Mouse (Mus musculus) MEL (cell line): Measurements from ENCODE around the gene Adipor2. TPM values are rescaled to one million over a fixed set of nuclear protein-coding genes. Genes with fewer than 3 reads are reported as not detected.

Experiments
- DNase-seq: peaks from one replicate; pipeline ENCODE4 v3.0.0; 2011; ENCODE audit warnings: low read depth, low spot score
- H3K27ac ChIP-seq: 2 replicates; pipeline ENCODE4 v1.5.1; 2012; ENCODE audit warnings: low read depth, mild to moderate bottlenecking, control low read depth, low read length, moderate library complexity; ENCODE audit not compliant: control insufficient read depth
- H3K27me3 ChIP-seq, 2 experiments: fragments of 150-350 bp in 1 of 2; sonication (generic) in 1 of 2; 2 replicates each; pipeline ENCODE4 v1.6.1; 2012; ENCODE audit warnings: low read length in 2 of 2, mild to moderate bottlenecking in 2 of 2, improper control_type of control experiment in 1 of 2, moderate library complexity in 1 of 2; ENCODE audit not compliant: insufficient read depth in 2 of 2, control insufficient read depth in 1 of 2
- H3K36me3 ChIP-seq, 2 experiments: 2 replicates each; pipeline ENCODE4 v1.6.1; 2012 to 2014; ENCODE audit warnings: low read length in 2 of 2, improper control_type of control experiment in 1 of 2, inconsistent platforms in 1 of 2, mild to moderate bottlenecking in 1 of 2; ENCODE audit not compliant: insufficient read depth in 2 of 2, control insufficient read depth in 1 of 2
- H3K4me1 ChIP-seq, 2 experiments: fragments of 150-350 bp in 1 of 2; sonication (generic) in 1 of 2; 2 replicates each; pipeline ENCODE4 v1.6.1; 2012; ENCODE audit warnings: low read length in 2 of 2, improper control_type of control experiment in 1 of 2, mild to moderate bottlenecking in 1 of 2; ENCODE audit not compliant: insufficient read depth in 2 of 2, control insufficient read depth in 1 of 2
- H3K4me3 ChIP-seq, 2 experiments: fragments of 150-350 bp in 1 of 2; sonication (generic) in 1 of 2; 2 replicates each; pipeline ENCODE4 v1.5.1; 2012; ENCODE audit warnings: low read depth in 2 of 2, low read length in 2 of 2, mild to moderate bottlenecking in 2 of 2, moderate library complexity in 2 of 2, control low read depth in 1 of 2, improper control_type of control experiment in 1 of 2; ENCODE audit not compliant: control insufficient read depth in 1 of 2, insufficient read depth in 1 of 2
- H3K79me2 ChIP-seq: 2 replicates; pipeline ENCODE4 v1.6.1; 2012; ENCODE audit warnings: mild to moderate bottlenecking, low read length, moderate library complexity; ENCODE audit not compliant: control insufficient read depth, poor library complexity, insufficient read depth
- H3K9ac ChIP-seq: 2 replicates; pipeline ENCODE4 v1.6.1; 2012; ENCODE audit warnings: low read depth, mild to moderate bottlenecking, control low read depth, low read length, moderate library complexity; ENCODE audit not compliant: control insufficient read depth, poor library complexity, severe bottlenecking
- H3K9me3 ChIP-seq: fragments of 150-350 bp; sonication (generic); replicated peaks from 2 replicates; pipeline ENCODE4 v1.6.1; 2012; ENCODE audit warnings: mild to moderate bottlenecking, low read length, improper control_type of control experiment, moderate library complexity; ENCODE audit not compliant: insufficient read depth
- CHD1 ChIP-seq: IDR thresholded peaks from 2 replicates; pipeline ENCODE4 v1.6.1; 2012; ENCODE audit warnings: low read depth, mild to moderate bottlenecking, inconsistent platforms, low read length, improper control_type of control experiment
- CHD2 ChIP-seq: IDR thresholded peaks from 2 replicates; pipeline ENCODE4 v1.6.1; 2011; ENCODE audit warnings: low read length, improper control_type of control experiment
- CTCF ChIP-seq, 3 experiments: IDR thresholded peaks in 2 of 3; conservative IDR thresholded peaks in 1 of 3; 2 replicates each; pipeline ENCODE4 v1.5.1; 2011 to 2012; ENCODE audit warnings: low read length in 3 of 3, low read depth in 2 of 3, mild to moderate bottlenecking in 2 of 3, improper control_type of control experiment in 1 of 3, inconsistent platforms in 1 of 3, mixed read lengths in 1 of 3, moderate library complexity in 1 of 3; ENCODE audit not compliant: control insufficient read depth in 1 of 3, insufficient read depth in 1 of 3, poor library complexity in 1 of 3, severe bottlenecking in 1 of 3
- ELF1 ChIP-seq: IDR thresholded peaks from 2 replicates; pipeline ENCODE4 v1.6.1; 2014; ENCODE audit warnings: low read depth, mild to moderate bottlenecking, inconsistent platforms, low read length, improper control_type of control experiment, moderate library complexity
- EP300 ChIP-seq, 2 experiments: IDR thresholded peaks; 2 replicates each; pipeline ENCODE4 v1.6.1; 2011; ENCODE audit warnings: improper control_type of control experiment in 2 of 2, low read length in 2 of 2, low read depth in 1 of 2, mild to moderate bottlenecking in 1 of 2
- ETS1 ChIP-seq: IDR thresholded peaks from 2 replicates; pipeline ENCODE4 v1.6.1; 2012; ENCODE audit warnings: low read depth, mild to moderate bottlenecking, inconsistent platforms, low read length, improper control_type of control experiment, moderate library complexity
- GABPA ChIP-seq: IDR thresholded peaks from 2 replicates; pipeline ENCODE4 v1.6.1; 2012; ENCODE audit warnings: low read depth, mild to moderate bottlenecking, inconsistent platforms, low read length, improper control_type of control experiment, moderate library complexity
- HCFC1 ChIP-seq: IDR thresholded peaks from 2 replicates; pipeline ENCODE4 v1.6.1; 2012; ENCODE audit warnings: low read depth, mild to moderate bottlenecking, inconsistent platforms, low read length, improper control_type of control experiment, moderate library complexity
- KAT2A ChIP-seq: conservative IDR thresholded peaks from 2 replicates; pipeline ENCODE4 v1.6.1; 2012; ENCODE audit warnings: low read depth, low read length, improper control_type of control experiment, inconsistent platforms
- MAX ChIP-seq: IDR thresholded peaks from 2 replicates; pipeline ENCODE4 v1.6.1; 2011; ENCODE audit warnings: low read length, improper control_type of control experiment
- MAZ ChIP-seq: IDR thresholded peaks from 2 replicates; pipeline ENCODE4 v1.6.1; 2012; ENCODE audit warnings: low read depth, mild to moderate bottlenecking, inconsistent platforms, low read length, improper control_type of control experiment
- MXI1 ChIP-seq: IDR thresholded peaks from 2 replicates; pipeline ENCODE4 v1.6.1; 2011; ENCODE audit warnings: mild to moderate bottlenecking, low read depth, low read length, improper control_type of control experiment
- MYB ChIP-seq: IDR thresholded peaks from 2 replicates; pipeline ENCODE4 v1.6.1; 2011; ENCODE audit warnings: mild to moderate bottlenecking, low read depth, low read length, improper control_type of control experiment
- NRF1 ChIP-seq: IDR thresholded peaks from 2 replicates; pipeline ENCODE4 v1.6.1; 2014; ENCODE audit warnings: low read depth, mild to moderate bottlenecking, inconsistent platforms, low read length, improper control_type of control experiment, moderate library complexity; ENCODE audit not compliant: poor library complexity, insufficient read depth, severe bottlenecking
- POLR2AphosphoS2 ChIP-seq: IDR thresholded peaks from 2 replicates; pipeline ENCODE4 v1.6.1; 2011; ENCODE audit warnings: low read length, improper control_type of control experiment
- POLR2AphosphoS5 ChIP-seq: IDR thresholded peaks from 2 replicates; pipeline ENCODE4 v1.6.1; 2012; ENCODE audit warnings: low read depth, borderline replicate concordance, mild to moderate bottlenecking, inconsistent platforms, low read length, moderate library complexity, mixed read lengths
- RAD21 ChIP-seq: IDR thresholded peaks from 2 replicates; pipeline ENCODE4 v1.6.1; 2011; ENCODE audit warnings: mild to moderate bottlenecking, low read depth, low read length, improper control_type of control experiment
- RCOR1 ChIP-seq: IDR thresholded peaks from 2 replicates; pipeline ENCODE4 v1.6.1; 2012; ENCODE audit warnings: low read depth, mild to moderate bottlenecking, inconsistent platforms, low read length, improper control_type of control experiment
- SIN3A ChIP-seq: IDR thresholded peaks from 2 replicates; pipeline ENCODE4 v1.6.1; 2012; ENCODE audit warnings: low read length, improper control_type of control experiment, inconsistent platforms
- SMC3 ChIP-seq: IDR thresholded peaks from 2 replicates; pipeline ENCODE4 v1.6.1; 2011; ENCODE audit warnings: low read depth, low read length, improper control_type of control experiment
- TBP ChIP-seq: IDR thresholded peaks from 2 replicates; pipeline ENCODE4 v1.8.0; 2011; ENCODE audit warnings: low read depth, low read length, improper control_type of control experiment
- TCF12 ChIP-seq: IDR thresholded peaks from 2 replicates; pipeline ENCODE4 v1.6.1; 2014; ENCODE audit warnings: low read depth, mild to moderate bottlenecking, inconsistent platforms, low read length, improper control_type of control experiment, moderate library complexity
- UBTF ChIP-seq: IDR thresholded peaks from 2 replicates; pipeline ENCODE4 v1.6.1; 2012; ENCODE audit warnings: low read depth, mild to moderate bottlenecking, inconsistent platforms, low read length, improper control_type of control experiment, moderate library complexity, borderline replicate concordance; ENCODE audit not compliant: insufficient read depth
- USF1 ChIP-seq: IDR thresholded peaks from 2 replicates; pipeline ENCODE4 v1.6.1; 2014; ENCODE audit warnings: low read depth, mild to moderate bottlenecking, inconsistent platforms, low read length, improper control_type of control experiment, moderate library complexity
- ZC3H11A ChIP-seq: IDR thresholded peaks from 2 replicates; pipeline ENCODE4 v1.6.1; 2012; ENCODE audit warnings: low read depth, mild to moderate bottlenecking, inconsistent platforms, low read length, improper control_type of control experiment
- ZKSCAN1 ChIP-seq: IDR thresholded peaks from 2 replicates; pipeline ENCODE4 v1.6.1; 2012; ENCODE audit warnings: low read depth, mild to moderate bottlenecking, inconsistent platforms, low read length, improper control_type of control experiment, moderate library complexity
- ZMIZ1 ChIP-seq: IDR thresholded peaks from 2 replicates; pipeline ENCODE4 v1.6.1; 2012; ENCODE audit warnings: low read depth, mild to moderate bottlenecking, inconsistent platforms, low read length, improper control_type of control experiment, moderate library complexity
- polyA plus RNA-seq, 2 experiments: library from polyadenylated mRNA; stranded (reverse) in 1 of 2; unstranded in 1 of 2; fragments of >175 nt in 1 of 2; fragments of >200 nt in 1 of 2; gene quantifications; 2 replicates each; pipeline versions ENCODE4 v1.2.1 to v1.2.4; 2012; ENCODE audit warnings: low replicate concordance in 2 of 2, low read depth in 1 of 2; ENCODE audit not compliant: insufficient read length in 2 of 2, insufficient read depth in 1 of 2, missing spikeins in 1 of 2
- total RNA-seq: library from RNA; depleted of rRNA; stranded (reverse); fragments of 300-350 nt; gene quantifications from 2 replicates; pipeline ENCODE4 v1.2.3, GENCODE M21; 2012

Adipor2 gene
- total and polyA plus RNA-seq, 3 experiments: 37.6 to 41.3 TPM; not detected in 1

GRCm38 (mm10) chr6:119330506-119330905, 87.0 kb downstream of the Adipor2 start, which contains the start of gene Lrtm2:
Lrtm2 (minus strand) TSS chr6:119330766.
- Histone ChIP-seq H3K36me3 (no peaks in the 10 kb centered on the region), H3K4me1 (no peaks in the 10 kb centered on the region), H3K9ac (no peak within 1 kb of the TSS), H3K27me3 (no peaks in the 10 kb centered on the region; a peak in 1 of 4 replicates), H3K9me3 (no peaks in the 10 kb centered on the region), H3K4me3 (no peak within 1 kb of the TSS), H3K79me2 (no peaks in the 10 kb centered on the region), H3K27ac (no peak within 1 kb of the TSS)
- TF ChIP-seq KAT2A: no peak
- TF ChIP-seq MAX: no peak
- TF ChIP-seq TCF12: no peak
- no peak for TF ChIP-seq UBTF
- no peak for TF ChIP-seq SMC3
- no peak for TF ChIP-seq CHD2
- TF ChIP-seq POLR2AphosphoS5: no peak
- no peak for TF ChIP-seq ELF1
- TF ChIP-seq TBP: no peak
- no peak for TF ChIP-seq HCFC1
- TF ChIP-seq ZMIZ1: no peak
- no peak for TF ChIP-seq SIN3A
- TF ChIP-seq CTCF (IDR thresholded peaks at IDR 0.05 in 2 of 3, conservative IDR thresholded peaks at IDR 0.05 in 1 of 3; ENCODE audit: control insufficient read depth in 1 of 3, insufficient read depth in 1 of 3, low read depth in 2 of 3, low read length in 3 of 3, poor library complexity in 1 of 3, severe bottlenecking in 1 of 3): no peak
- no peak for TF ChIP-seq NRF1
- no peak for TF ChIP-seq EP300 (IDR thresholded peaks at IDR 0.05; ENCODE audit: low read depth in 1 of 2, low read length in 2 of 2)
- TF ChIP-seq ETS1: no peak
- no peak for TF ChIP-seq MXI1
- TF ChIP-seq RCOR1: no peak
- no peak for TF ChIP-seq USF1
- no peak for DNase-seq

- H3K27ac ChIP-seq: no peak overlapping the region
- H3K9ac ChIP-seq: no peak overlapping the region
- TF ChIP-seq SMC3 (no peak), POLR2AphosphoS5 (no peak), ZKSCAN1 (no peak), ZC3H11A (no peak), MYB (no peak), MXI1 (no peak), SIN3A (no peak), KAT2A (no peak), CTCF (IDR thresholded peaks at IDR 0.05 in 2 of 3, conservative IDR thresholded peaks at IDR 0.05 in 1 of 3; ENCODE audit: control insufficient read depth in 1 of 3, insufficient read depth in 1 of 3, low read depth in 2 of 3, low read length in 3 of 3, poor library complexity in 1 of 3, severe bottlenecking in 1 of 3) (no peak), CHD2 (no peak), MAZ (no peak), TCF12 (no peak), GABPA (no peak), CHD1 (no peak), POLR2AphosphoS2 (no peak), RAD21 (no peak)
- no peaks in the 10 kb centered on the region for H3K4me1 ChIP-seq
- H3K36me3 ChIP-seq: no peaks in the 10 kb centered on the region
- no peak overlapping the region for H3K4me3 ChIP-seq
- no peaks in the 10 kb centered on the region for H3K9me3 ChIP-seq
- peaks cover 0 to 1% of the 10 kb centered on the region in 2 experiments; a peak in 1 of 4 replicates for H3K27me3 ChIP-seq
- no peaks in the 10 kb centered on the region for H3K79me2 ChIP-seq
- no peak for DNase-seq
Measured at GRCm38 (mm10) chr6:119329936-119330335, 87.6 kb downstream of the Adipor2 start.
